Mouse (Mus musculus) right cerebral cortex, postnatal 14 days (tissue): ENCODE data around the gene Pml.
"Not testable (repeated sequence)": the region's sequence is repeated elsewhere in the genome, so short reads cannot be mapped to it uniquely, and the experiment has no call there.

Experiments used
- DNase-seq: peaks from one replicate; pipeline ENCODE4 v3.0.0; 2022

Gene Pml

DNA sequence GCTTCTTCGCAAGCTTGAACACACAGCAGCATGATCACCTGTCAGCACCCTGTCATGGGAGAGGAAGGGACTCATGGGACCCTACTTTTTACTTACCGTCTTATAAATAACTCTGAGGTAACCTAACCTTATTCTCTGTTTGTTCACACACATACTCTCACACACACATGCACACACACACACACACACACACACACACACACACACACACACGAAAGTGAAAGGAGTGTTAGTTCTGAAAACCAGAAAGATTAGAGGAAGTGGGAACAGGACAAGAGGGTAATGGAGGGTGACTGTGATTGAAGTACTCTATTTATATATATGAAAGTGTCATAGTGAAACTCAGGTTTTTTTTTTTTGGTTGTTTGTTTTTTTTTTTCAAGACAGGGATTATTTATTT is 21.5 kb upstream of the Pml start:
- DNase-seq, result no peak

DNA sequence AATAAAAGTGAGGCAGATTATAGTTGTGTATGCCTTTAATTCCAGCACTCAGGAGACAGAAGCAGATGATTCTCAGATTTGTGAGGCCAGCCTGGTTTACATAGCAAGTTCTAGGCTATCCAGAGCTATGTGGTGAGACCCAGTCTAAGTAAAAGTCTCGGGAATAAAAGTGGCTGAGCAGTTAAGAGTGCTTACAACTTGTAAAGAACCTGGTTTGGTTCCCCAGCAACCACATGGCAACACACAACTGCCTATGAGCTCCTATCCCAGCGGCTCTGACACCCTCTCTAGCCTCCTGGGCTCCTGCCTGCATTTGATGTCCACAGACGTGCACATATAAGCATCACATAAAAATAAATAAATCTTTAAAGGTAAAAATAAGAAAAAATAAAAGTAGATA is 20.5 kb upstream of the Pml start:
- no peak for DNase-seq

DNA sequence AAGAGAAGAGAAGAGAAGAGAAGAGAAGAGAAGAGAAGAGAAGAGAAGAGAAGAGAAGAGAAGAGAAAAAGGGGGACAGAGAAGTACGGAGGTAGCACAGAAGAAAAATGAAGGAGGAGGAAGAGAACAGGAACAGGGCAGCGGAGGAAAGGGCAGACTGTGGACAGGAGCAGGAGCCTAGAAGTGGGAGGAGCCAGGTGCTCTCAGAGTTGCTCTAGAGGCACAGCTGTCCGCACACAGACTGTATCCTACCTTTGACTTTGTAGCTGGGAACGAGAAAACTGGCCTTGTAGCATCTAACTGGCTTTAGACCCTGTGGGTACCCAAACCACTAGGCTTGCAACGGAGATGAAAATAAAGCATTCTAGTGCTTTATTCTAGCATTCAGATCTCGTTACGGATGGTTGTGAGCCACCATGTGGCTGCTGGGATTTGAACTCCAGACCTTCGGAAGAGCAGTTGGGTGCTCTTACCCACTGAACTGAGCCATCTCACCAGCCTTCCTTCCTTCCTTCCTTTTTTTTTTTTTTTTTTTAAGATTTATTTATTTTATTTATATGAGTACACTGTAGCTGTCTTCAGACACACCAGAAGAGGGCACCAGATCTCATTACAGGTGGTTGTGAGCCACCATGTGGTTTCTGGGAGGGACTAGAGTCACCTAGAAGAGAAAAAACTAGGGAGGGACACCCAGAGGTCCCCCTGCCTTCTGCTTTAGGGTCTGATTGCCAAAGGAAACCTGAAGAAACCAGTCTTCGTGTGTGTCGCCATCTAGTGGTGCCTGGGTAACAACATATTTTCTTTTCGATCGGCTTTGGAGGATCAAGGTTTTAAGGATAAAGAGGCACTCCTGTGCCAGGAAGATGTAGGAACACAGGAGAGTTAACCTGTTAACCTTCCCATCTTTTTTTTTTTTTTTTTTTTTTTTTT is 19.1 kb upstream of the Pml start:
- peak; percentile 69 for DNase-seq

DNA sequence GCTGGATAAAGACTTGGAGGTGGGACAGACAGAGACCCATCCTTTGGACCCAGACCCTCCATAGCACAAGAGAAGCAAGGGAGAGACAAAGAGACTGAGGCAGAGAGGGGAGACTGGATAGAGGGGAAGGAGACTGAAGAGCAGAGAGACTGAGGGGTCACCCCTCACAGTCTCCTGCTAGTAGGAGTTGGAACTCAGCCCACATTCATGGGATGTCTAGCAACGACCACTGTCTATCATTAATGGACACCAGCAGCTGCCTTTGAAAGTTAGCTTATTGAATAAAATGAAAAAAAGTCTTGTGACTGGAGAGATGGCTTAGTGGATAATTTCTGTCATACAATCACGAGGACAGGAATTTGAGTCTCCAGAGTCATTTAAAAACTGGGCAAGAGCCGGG is 17.5 kb upstream of the Pml start:
- no peak for DNase-seq

DNA sequence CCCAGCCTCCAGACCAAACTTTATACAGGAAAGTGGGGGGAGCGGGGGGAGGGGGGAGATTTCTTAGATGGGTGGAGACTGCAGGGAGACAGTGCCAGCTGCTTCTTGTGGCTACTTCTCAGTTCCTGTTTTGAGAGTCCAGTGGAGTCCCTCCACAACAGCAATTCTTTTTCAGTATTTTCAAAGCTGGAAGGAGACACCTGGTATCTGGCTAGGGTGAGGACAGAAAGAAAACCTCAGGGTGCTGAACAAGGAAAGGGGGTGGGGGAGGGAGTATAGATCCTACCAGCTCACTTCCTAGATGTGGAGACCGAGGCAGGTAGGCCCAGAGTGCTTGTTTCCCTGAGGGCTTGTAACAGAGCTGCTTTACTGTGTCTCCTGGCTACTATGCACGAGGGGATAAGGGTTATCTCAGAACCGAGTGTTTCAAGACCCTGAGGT is 17.0 kb upstream of the Pml start:
- no peak for DNase-seq

DNA sequence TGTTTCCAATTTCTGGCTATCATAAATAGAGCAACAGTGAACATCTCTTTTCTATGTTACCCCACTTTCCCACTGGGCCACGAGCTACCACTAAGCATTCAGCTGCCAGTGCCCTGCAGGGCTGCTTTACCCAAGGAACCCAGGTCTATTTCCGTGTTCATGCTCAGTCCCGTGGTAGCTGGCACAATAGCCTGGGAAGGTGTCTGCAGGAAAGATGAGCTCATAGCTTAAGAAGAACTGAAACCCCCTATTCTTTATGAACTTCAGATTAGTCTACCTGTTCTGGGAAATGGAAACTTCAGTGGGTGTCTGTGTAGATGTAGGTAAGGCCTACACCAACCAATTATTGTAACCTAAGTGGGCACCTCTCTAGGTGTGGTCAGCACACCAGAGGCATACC is 15.8 kb upstream of the Pml start:
- no peak for DNase-seq

DNA sequence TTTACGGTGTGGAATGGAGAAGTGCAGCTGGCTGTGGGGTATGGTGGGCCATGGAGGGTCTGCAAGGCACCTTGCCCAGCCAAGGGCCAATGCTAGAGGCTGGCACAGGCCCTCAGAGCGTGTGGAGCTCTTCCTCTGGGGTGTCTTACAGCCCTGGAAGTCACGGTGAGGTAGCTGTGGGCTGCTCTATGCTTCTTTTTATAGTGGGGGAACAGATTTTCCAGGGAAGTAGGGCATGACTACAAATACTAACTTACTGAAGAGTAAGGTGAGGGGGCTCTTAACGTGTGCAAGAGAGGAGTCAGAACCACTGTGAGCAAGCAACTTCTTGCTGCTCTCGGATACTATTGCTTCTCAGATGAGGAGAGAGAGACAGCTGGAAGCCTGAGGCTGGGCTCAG is 12.9 kb upstream of the Pml start:
- DNase-seq, result no peak

DNA sequence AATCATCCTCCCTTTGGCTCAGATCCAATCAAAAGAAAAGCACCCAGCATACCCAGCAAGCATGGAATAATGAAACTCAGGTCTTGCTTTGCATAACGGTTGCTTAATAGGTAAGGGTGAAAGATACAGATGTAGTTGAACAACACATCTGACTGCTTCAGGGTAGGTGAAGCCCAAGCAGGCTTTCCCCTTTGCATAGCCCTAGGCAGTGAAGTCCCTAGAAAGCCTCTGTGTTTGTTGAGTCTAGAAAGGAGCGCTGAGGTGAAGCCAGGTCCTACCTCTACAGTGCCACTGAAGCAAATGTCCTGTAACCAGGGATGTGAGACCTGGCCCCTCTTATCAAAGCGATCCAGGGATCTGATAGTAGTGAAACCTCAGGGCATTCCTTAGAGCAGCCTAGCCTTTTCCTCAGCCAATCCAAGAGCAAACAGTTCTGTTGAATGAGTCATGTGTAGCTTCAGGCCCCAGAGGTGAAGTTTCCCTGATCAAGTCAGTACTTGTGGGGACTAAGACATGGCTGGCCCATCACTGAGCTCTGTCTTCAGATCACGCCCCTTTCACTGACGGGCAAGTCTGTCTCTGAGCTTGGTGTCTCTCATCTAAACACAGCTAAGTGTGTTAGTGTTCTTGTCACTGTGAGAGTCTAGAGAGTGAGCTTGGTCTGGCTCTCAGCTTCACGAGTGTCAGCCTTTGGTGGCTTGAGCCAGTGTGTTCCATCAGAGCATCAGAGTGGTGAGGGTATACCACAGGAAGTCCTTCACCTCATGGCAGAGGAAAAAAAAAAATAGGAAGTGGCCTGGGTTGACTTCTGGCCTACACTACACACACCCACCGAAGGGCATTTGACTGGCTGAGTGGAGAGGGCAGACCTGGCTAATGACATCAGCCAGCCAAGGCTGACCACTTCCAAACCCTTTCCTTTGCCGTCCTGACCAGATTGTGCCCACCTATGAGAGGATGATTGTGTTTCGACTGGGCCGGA is 6.4 kb upstream of the Pml start:
- DNase-seq, result no peak

DNA sequence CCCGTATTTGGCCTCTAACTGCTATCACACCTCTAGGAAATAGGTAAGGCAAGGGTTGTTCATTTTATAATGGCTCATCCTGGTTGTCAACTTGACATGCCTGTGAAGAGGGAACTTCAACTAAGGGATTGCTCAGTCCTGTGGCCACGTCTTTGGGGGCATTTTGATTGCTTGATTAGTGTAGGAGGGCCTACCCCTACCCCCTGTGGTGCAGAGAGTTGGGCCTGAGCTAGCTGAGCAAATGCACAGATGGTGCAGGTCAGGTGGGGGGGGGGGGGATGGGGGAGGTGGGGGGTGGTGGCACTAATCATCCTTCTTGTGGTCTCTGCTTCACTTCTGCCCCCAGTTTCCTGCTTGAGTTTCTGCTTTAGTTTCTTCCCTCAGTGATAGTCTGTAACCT is 5.5 kb upstream of the Pml start:
- DNase-seq, result no peak

DNA sequence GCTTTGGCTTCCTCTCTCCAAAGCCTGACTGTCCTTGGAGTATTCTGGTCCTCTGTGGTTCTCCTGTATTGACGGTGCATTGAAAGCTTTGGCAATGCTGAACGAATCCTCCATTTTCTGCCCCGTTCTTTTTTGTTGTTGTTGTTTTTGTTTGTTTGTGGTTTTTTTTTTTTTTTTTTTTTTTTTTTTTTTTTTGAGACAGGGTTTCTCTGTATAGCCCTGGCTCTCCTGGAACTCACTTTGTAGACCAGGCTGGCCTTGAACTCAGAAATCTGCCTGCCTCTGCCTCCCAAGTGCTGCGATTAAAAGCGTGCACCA is 4.2 kb upstream of the Pml start:
- DNase-seq, result not testable (repeated sequence)

DNA sequence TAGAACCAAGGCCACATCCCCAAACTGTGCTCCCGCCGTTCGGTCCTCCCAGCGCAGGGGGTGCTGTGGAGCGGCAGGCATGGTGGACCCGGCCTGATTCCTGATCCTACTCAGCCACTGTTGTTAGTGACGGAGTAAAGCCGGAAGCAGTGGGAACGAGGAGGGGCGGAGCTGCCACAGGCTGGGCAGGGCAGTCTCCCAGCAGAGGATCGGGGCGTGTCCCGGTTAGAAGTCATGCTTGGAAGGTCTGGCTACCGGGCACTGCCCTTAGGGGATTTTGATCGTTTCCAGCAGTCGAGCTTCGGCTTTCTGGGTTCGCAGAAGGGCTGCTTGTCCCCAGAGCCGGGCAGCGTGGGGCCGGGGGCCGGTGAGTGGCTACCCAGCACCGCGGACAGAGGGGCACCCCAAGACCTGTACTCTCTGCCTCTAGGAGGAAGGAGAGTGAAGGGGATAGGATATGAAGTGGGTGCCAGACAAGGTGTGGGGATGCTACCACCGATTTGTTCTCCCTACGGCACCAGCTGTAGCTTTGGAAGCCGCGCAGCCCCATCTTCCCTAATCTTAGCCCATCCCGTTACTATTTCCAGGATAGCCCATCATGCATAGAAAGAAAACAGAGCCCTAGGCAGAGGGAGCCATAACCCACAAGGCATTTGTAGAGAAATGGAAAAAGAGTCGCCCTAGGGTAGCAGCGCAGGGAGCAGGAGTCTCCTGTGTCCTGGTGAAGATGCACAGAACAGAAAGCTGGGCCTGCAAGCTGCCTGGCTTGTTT is 3.6 kb upstream of the Pml start, which contains the start of gene Stoml1:
Gene Stoml1, plus strand, starts transcription at position 132 of the 772 bp plus-strand sequence.
- peak; percentile 87 for DNase-seq

DNA sequence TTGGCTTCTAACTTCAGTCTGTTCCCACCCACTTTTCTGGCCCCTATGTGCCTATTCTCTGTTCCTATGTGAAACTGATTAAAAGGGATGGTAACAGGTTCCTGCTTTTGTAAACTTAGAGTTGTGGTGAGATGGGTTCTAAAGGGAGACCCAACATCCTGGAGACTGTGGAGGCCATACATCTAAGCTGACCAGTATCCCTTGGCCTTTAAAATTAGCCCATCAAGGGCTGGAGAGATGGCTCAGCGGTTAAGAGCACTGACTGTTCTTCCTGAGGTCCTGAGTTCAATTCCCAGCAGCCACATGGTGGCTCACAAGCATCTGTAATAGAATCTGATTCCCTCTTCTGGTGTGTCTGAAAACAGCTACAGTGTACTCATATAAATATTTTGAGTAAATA is 1.1 kb upstream of the Pml start:
- DNase-seq, result not testable (repeated sequence)

DNA sequence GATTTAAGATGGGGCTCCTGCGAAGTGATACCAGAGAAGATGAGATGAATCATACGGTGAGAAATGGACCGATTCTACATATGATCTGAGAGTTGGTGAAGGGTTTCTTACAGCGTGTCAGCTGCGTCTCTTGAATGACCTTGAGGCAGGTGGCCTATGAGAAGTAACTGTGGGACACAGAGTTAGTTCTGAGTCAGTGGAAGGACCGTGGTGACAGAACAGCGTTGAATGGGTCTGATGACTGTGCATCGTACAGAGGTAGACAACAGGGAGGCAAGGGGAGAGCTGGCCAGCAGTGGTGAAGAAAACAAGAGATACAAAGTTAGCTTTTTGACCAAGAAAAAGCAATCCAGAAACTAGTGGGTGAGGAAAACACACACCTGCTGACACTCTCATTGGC is 736 bp upstream of the Pml start:
- DNase-seq, result no peak

DNA sequence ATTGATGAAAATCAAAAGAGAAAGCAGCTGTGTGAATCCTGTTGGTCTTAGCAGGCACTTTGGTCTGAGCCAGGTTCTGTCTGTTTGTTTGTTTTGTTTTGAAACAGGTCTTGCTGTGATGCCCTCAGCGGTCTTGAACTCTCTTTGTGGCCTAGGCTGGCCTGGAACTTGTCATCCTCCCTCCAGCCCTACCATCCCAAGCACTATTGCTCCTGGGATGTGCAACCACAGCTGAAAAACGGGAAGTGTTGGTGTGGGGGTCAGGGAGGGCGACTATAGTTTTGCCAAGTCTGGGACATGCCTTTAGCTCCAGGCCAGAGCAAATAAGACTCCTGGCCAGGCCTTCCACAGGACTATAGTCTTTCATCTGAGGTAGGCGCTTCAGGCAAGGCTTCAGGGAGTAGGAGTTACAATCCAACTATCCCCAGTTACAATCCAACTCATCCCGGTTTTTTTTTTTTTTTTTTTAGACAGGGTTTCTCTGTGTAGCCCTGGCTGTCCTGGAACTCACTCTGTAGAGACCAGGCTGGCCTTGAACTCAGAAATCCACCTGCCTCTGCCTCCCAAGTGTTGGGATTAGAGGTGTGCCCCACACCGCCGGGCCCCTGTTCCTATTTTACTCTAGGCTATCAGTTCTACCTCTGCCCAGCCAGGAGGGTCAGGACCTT is 706 bp downstream of the Pml start:
- DNase-seq, result no peak

DNA sequence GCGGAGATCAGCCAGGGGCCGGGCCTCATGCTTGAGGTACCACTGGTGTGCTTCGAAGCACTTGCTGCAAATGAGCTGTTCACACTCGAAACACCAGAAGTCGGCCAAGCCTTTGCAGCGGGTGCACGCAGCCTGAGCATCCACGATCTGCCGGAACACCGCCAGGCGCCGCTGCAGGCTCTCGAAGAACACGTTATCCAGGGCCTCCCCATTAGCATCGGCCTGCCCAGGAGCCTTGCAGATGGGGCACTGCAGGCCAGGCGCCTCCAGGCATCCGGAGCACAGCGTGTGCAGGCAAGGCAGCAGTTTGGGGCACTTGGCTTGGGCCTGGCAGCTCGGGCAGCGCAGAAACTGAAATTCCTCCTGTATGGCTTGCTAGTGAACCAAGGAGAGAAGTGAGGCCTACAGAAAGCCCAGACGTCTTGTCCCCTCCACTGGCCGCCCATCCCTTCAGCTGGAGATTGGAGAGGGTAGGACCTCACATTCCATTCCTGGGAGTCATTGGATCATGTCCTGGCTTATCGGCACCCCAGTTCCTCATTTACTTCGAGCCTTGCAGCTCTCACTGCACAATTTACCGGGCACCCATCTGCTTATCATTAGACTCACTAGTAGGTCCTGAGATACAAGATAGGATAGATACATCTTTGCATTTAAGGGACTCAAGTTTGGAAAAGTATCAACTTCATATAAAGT is 2.4 kb downstream of the Pml start:
- DNase-seq, result peak; percentile 80

DNA sequence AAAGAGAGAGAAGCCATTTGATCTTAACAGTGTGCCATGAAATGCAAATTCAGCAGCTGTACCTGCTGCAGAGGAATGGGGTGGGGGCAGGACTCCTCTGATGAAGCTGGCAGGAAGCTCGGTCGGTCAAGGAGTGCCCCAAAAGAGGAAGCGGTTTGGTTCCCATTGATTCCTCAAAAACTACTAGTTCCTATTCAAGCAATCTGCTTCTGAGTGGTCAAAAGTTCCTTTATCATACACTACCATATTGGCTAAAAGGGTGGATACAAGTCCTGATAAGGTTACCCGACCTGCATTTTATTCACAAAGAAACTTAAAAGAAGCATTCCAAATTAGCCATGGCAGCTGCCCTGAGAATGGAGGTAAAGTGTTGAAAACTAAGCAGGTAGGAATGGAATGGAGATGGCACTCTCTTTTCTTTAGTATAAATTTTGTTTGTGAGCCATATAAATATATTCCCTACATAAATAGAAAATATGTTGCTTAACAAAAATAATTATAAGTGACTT is 3.4 kb downstream of the Pml start:
- no peak for DNase-seq

DNA sequence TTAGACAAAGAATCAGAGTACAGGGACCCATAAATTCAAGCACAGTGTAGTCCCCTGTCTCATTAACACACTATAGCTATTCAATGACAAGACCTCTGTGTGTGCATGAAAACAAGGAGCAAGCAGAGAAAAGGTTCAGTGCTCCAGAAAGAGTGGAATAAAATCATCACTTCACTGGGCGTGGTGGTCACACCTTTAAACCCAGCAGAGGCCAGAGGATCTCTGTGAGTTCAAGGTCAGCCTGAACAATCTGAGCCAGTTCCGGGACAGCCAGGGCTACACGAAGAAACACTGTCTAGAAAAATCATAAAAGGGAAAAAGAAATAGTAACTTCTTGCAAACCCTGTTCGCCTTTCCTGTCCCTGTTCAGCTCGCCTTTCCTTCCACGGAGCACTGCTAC is 5.9 kb downstream of the Pml start:
- DNase-seq, result no peak

DNA sequence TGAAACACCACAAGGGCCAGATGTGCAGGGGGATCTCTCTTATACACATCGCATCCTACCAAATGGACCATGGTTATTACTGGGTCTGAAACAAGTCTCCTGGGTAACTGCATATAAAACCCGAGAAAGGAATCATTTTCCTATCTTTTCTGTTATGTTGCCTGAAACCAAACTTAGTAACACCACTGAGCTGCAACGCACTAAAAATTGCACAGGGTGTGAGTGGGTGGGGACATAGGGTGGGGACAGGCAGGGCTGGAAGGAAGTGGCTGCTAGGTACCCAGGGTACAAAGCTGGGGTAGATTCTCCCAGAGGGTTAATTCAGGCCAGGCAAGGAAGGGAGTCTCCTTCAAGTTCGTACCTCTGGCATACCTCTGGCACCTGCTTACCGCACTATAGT is 6.9 kb downstream of the Pml start:
- no peak for DNase-seq

DNA sequence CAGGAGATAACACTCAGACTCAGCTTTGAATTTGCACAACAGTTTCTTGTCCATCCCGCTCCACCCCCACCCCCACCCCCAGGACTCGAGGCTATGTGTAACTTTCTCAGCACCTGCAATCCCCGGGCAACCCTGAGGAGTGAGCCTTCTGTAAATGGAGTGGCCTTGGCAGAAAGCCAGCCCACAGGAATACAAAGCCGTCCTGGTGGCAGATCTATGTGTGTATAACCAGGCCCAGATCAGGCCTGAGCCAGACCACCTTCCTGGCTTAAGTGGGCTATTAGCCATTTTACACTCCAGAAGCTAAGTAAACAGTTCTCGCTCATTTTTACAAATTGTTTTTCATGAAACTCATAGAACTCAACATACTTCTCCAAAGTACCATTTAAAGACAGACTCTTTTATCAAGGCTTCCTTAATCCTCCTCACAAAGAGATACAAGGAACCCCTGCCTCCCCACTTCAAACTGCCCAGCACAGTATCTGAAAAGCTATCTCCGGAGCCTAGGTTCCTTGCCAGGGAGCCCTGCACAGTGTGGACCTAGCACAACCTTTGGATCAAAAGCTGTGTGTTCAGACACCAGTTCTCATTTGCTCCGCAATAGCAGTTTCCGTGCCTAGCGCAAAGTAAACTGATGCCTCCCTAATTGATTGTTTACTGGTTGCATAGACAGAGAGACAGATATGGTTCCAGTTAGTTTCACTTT is 7.7 kb downstream of the Pml start:
- peak; percentile 40 for DNase-seq

DNA sequence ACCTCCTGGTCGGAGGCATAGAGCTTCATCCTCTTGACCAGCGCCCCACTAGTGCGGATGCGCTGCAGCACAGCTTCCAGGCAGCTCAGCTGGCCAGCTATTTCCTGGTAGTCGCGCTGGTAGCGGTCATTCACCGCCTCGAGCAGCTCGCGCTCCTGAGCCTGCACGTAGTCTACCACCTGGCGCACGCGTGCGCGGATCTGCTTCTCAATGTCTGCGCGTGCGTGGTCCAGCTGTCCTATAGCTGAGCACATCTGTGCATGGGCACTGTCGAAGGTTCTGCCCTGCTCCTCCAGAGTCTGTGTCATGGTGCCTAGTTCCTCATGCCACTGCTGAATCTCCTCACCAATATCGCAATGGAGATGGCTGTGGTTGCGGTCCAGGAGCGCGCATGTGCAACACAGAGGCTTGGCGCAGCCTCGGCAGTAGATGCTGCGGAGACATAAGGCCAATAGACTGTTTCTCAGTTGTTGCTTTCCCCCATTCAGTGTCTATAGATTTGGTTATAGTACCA is 15.0 kb downstream of the Pml start:
- no peak for DNase-seq

DNA sequence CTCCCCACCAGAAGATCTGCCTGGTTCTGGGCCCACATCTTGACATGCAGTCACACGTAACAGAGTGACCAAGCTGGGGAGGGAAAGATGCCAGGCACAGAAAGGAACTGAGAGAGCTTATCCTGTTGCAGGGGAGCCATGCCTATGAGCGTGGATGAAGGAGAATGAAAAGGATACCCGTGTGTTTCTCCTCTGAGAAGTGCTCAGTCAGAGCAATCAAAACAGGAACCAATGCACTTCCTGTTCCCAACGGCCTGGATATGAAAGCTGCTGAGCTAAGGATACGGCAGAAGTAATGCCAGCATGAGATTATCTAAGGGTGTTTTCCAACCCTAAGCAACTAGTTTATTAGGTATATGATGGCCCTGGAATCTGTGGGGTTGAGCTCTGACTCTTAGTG is 17.2 kb downstream of the Pml start:
- DNase-seq, result no peak
